Mouse (Mus musculus) limb, embryonic 12.5 days (tissue): Measurements from ENCODE around the gene Pmvk. TPM values are rescaled to one million over a fixed set of nuclear protein-coding genes. Genes with fewer than 3 reads are reported as not detected.

Source experiments
- ATAC-seq: fragments of 200-750 bp; cut with Nextera tagmentation; 2 replicates; pipeline ENCODE4 v1.8.0; 2017; ENCODE audit warnings: low read depth, moderate TSS enrichment; ENCODE audit not compliant: insufficient number of reproducible peaks, insufficient read depth, low FRiP score, low TSS enrichment
- H3K27ac ChIP-seq: fragments of 300-500 bp; sonication (generic); 2 replicates; pipeline ENCODE4 v1.5.1; 2016; ENCODE audit warnings: mild to moderate bottlenecking, moderate library complexity
- H3K27me3 ChIP-seq: fragments of 300-500 bp; sonication (generic); 2 replicates; pipeline ENCODE4 v1.6.1; 2016; ENCODE audit warnings: mild to moderate bottlenecking, moderate library complexity
- H3K36me3 ChIP-seq: fragments of 300-500 bp; sonication (generic); 2 replicates; pipeline ENCODE4 v1.6.1; 2016; ENCODE audit warnings: mild to moderate bottlenecking, moderate library complexity
- H3K4me1 ChIP-seq: fragments of 300-500 bp; sonication (generic); replicated peaks from 2 replicates; pipeline ENCODE4 v1.6.1; 2016
- H3K4me2 ChIP-seq: fragments of 300-500 bp; sonication (generic); 2 replicates; pipeline ENCODE4 v1.6.1; 2016; ENCODE audit warnings: mild to moderate bottlenecking, moderate library complexity
- H3K4me3 ChIP-seq: fragments of 300-500 bp; sonication (generic); replicated peaks from 2 replicates; pipeline ENCODE4 v1.5.1; 2016; ENCODE audit warnings: mild to moderate bottlenecking
- H3K9ac ChIP-seq: fragments of 300-500 bp; sonication (generic); replicated peaks from 2 replicates; pipeline ENCODE4 v1.6.1; 2016; ENCODE audit warnings: mild to moderate bottlenecking, moderate library complexity
- H3K9me3 ChIP-seq: fragments of 300-500 bp; sonication (generic); 2 replicates; pipeline ENCODE4 v1.6.1; 2016; ENCODE audit warnings: mild to moderate bottlenecking, moderate library complexity
- WGBS: fragments of 180-500 bp; shearing (Covaris S2); methylation state at CpG from one replicate; pipeline ENCODE4 v1.1.7; 2016; 5-methylcytosine and 5-hydroxymethylcytosine counted together
- polyA plus RNA-seq: library from polyadenylated mRNA; unstranded; fragments of >200 nt; fragmentation: Nextera tagmentation; extraction: Ambion mirVana; gene quantifications from 2 replicates; pipeline ENCODE4 v1.2.1, GENCODE M21; 2016

Gene Pmvk
- polyA plus RNA-seq, 1 experiment from 2014 or later: 53.4 TPM

DNA sequence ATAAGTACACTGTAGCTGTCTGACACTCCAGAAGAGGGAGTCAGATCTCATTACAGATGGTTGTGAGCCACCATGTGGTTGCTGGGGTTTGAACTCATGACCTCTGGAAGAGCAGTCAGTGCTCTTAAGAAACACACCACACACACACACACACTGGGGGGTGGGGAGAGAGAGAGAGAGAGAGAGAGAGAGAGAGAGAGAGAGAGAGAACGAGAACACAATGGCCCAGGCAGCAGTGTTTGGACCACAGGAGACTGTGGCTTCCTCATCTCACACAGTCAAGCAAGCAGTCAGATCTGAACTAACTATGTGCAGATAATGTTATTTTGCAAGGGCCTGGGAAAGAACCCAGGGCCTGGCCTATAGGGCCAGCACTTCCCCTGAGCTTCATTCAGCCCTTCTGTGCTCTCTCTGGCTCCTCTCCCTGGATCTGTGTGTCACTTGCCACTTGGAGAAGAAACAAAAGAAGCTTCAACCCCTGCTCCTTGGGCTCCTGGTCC is 1.5 kb downstream of the Pmvk start:
- H3K4me3 ChIP-seq: no peak overlapping the region
- no peaks in the 10 kb centered on the region for H3K27me3 ChIP-seq
- H3K36me3 ChIP-seq: no peaks in the 10 kb centered on the region
- H3K9ac ChIP-seq: no peak overlapping the region
- no peak overlapping the region for H3K27ac ChIP-seq
- H3K4me2 ChIP-seq: no peak overlapping the region
- H3K9me3 ChIP-seq: no peaks in the 10 kb centered on the region
- H3K4me1 ChIP-seq: peaks cover 35% of the 10 kb centered on the region
- 67% methylated on average over 1 of the region's 1 CpGs for WGBS
- no peak for ATAC-seq

DNA sequence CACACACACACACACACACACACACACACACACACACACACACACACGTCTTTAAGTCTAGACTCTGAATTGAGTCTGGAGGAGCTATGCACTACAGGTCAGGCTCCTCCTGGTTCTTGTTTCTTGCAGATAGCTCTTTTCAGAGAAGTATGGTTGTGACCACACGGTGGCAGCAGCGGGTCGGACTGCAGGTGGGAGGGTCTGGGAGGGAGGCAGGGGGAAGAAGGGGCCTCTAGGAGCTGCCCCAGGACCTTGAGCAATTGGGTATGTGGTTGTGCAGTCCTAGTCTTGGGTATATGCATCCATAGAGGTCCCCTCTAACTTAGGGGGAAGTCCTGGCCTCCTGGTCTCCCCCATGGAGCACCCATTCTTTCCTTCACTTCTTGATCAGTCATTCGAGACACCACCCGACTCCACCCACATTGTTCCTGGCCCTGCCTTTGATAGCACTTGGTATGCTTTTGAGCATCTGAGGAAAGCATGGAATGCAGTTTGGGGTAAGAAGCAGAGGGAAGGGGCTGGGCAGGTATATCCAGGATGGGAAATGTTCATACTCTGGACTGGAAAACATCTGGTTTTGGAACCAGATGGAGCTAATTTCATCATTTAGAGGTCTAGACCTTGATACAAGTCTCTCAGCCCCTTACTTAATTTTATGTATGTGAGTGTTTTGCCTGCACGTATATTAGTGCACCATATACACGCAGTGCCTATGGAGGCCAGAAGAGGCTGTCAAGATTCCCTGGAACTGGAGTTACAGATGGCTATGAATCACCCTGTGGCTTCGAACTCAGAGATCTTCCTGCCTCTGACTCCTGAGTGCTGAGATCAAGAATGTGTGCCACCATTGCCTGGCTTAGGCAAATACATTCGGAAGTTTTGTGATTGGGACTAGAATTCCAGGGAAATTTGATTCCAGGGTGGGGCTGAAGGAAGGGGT is 2.7 kb downstream of the Pmvk start:
- Histone ChIP-seq H3K4me3 (no peak overlapping the region), H3K9ac (no peak overlapping the region), H3K36me3 (peaks cover 6% of the 10 kb centered on the region), H3K27me3 (no peaks in the 10 kb centered on the region), H3K27ac (0 out of 2 replicates have a peak overlapping the region, but pooled peaks have one; percentile 23), H3K4me1 (peaks cover 24% of the 10 kb centered on the region), H3K4me2 (no peak overlapping the region), H3K9me3 (no peaks in the 10 kb centered on the region)
- 38% methylated on average over 10 of the region's 10 CpGs for WGBS
- peak; percentile 28; the same call in 1 of the 2 replicates for ATAC-seq

DNA sequence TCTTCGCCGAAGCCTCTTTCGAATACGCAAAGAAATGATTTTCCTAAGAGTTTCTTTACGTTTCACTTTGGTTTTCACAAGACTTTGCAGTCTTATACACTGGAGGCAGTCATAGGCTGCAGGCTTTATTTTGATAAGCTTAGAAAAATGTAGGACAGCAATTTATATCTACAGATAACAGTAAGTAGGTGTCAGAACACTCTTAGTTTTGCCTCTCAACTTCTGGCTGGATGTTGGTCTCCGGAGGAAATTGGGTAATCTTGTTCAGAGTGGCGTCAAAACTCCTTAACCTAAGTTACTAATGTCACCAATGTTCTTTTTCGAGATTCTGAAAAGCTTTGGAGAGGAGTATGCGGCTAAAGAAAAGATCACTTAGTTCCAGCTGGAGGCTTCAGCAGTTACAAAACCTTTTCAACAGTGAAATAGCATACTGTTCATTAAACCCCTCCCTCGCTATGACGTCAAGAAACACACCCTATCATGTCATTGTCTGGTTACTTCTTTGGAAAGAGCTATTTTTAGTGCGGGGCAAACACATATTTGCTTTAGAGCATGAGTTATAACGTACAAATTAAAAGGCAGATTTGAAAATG is 4.1 kb downstream of the Pmvk start:
- Histone ChIP-seq H3K9me3 (no peaks in the 10 kb centered on the region), H3K36me3 (peaks cover 8% of the 10 kb centered on the region), H3K4me1 (peaks cover 22% of the 10 kb centered on the region), H3K4me3 (peak overlapping the region; percentile 65), H3K4me2 (peak overlapping the region; percentile 66), H3K9ac (no peak overlapping the region), H3K27me3 (no peaks in the 10 kb centered on the region), H3K27ac (peak overlapping the region; percentile 91)
- WGBS: 52% methylated on average over 13 of the region's 13 CpGs
- no peak for ATAC-seq

DNA sequence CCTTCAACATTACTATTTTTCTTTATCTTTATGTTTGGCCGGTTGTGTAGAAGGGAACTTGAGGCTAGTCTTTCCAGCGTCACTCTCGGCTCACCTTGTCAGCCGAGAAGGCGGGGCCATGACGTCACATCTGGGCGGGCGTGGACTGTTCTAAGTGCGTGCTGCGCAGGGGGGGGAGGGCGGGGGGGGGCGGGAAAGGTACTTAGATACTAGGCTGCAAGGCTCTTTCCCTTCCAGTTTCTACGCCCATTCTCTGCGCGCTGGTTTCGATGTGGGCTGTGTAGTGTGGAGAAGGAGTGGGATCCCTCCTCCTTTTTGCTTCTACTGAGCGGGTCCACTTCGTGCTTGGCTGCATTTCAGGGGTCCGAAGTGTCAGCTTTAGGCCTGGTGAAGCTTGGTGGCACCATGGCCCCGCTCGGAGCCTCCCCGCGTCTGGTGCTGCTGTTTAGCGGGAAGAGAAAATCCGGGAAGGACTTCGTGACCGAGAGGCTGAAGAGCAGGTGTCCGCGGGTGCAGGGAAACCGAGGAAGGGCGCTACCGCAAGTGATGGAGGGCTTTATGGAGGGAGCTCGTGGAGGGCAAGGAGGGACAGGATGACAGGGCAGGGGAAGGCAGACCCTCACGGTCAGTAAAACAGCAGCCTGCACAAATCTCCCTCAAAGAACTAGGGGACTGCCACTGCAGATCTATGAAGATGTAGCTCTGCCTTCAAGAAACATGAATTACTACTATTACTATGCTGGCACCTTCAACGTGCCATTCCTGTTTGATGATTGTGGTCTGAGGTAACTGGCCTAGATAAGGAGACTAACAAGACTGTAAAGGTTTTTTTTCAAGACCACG is 4.8 kb downstream of the Pmvk start:
- Histone ChIP-seq H3K27me3 (no peaks in the 10 kb centered on the region), H3K4me3 (peak overlapping the region; percentile 65), H3K36me3 (peaks cover 11% of the 10 kb centered on the region), H3K4me1 (peaks cover 22% of the 10 kb centered on the region), H3K9me3 (no peaks in the 10 kb centered on the region), H3K9ac (peak overlapping the region; percentile 77), H3K27ac (peak overlapping the region; percentile 91), H3K4me2 (peak overlapping the region; percentile 66)
- under 1% methylated on average over 33 of the region's 36 CpGs for WGBS
- ATAC-seq: peak; percentile 82

DNA sequence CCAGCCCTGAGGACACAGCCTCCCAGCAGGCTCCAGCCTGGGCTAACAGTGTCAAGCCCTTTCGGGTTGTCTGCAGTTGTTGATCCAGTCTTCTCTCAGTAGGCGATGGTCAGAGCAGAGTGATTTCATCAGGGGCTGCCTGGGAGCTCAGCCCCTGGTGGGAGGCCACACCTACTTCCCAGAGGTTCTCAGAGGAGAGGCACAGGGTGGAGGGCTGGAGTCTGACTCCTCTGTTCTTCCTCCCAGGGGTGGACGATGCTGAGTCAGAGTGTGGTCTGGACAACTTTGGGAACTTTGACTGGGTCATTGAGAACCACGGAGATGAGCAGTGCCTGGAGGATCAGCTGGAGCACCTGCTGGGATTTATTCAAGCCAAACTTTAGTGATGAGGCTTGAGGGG is 13.9 kb downstream of the Pmvk start:
- H3K4me2 ChIP-seq: no peak overlapping the region
- H3K36me3 ChIP-seq: peaks cover 38% of the 10 kb centered on the region; the same call in 1 of the 2 replicates
- no peak overlapping the region for H3K4me3 ChIP-seq
- no peak for ATAC-seq
- H3K9me3 ChIP-seq: no peaks in the 10 kb centered on the region
- H3K27ac ChIP-seq: no peak overlapping the region
- no peaks in the 10 kb centered on the region for H3K27me3 ChIP-seq
- no peak overlapping the region for H3K9ac ChIP-seq
- H3K4me1 ChIP-seq: no peaks in the 10 kb centered on the region
- 61% methylated on average over 4 of the region's 4 CpGs for WGBS

DNA sequence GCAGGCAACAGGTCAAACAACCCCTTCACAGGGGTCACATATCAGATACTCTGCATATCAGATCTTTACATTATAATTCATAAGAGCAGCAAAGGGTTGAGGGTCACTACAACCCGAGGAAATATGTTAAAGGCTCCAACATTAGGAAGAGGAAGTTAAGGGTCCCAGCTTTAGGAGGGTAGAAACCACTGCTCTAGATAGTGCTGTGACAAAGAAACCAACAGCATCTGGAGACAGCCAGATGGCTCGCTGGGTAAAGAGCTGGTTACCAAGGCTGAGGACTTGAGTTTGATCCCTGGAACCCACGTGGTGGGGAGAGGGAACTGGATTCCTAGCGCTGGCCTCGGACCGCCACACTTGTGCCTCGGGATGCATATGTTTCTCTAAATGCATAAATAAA is 17.9 kb downstream of the Pmvk start:
- ATAC-seq: no peak
- 84% methylated on average over 7 of the region's 7 CpGs for WGBS
- no peak overlapping the region for H3K27ac ChIP-seq
- H3K36me3 ChIP-seq: peaks cover 28% of the 10 kb centered on the region; the same call in 1 of the 2 replicates
- no peak overlapping the region for H3K4me2 ChIP-seq
- H3K9ac ChIP-seq: no peak overlapping the region
- no peaks in the 10 kb centered on the region for H3K9me3 ChIP-seq
- no peaks in the 10 kb centered on the region for H3K4me1 ChIP-seq
- no peak overlapping the region for H3K4me3 ChIP-seq
- H3K27me3 ChIP-seq: no peaks in the 10 kb centered on the region

DNA sequence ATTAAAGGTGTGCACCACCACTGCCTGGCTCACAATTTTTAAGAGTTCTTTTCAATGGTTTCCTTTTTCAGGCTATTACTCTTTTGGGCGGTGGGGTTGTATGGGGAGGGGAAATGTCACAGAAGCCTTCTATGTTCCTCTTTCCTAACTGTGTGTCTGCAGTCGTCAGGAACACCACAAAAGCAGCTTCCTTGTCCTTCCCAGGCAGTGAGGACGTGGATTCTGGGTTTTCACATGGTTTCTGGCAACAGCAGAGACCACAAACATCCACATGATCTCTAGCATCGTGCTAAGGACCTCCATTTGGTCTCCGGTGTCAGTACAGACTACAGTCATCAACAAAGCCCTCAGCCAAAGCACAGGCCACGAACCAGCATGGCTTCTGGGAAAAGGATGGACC is 19.5 kb downstream of the Pmvk start:
- H3K4me2 ChIP-seq: no peak overlapping the region
- peaks cover 12% of the 10 kb centered on the region; the same call in 1 of the 2 replicates for H3K36me3 ChIP-seq
- H3K27ac ChIP-seq: no peak overlapping the region
- ATAC-seq: no peak
- H3K27me3 ChIP-seq: no peaks in the 10 kb centered on the region
- H3K4me1 ChIP-seq: no peaks in the 10 kb centered on the region
- no peak overlapping the region for H3K4me3 ChIP-seq
- no peaks in the 10 kb centered on the region for H3K9me3 ChIP-seq
- 76% methylated on average over 6 of the region's 6 CpGs for WGBS
- H3K9ac ChIP-seq: no peak overlapping the region

DNA sequence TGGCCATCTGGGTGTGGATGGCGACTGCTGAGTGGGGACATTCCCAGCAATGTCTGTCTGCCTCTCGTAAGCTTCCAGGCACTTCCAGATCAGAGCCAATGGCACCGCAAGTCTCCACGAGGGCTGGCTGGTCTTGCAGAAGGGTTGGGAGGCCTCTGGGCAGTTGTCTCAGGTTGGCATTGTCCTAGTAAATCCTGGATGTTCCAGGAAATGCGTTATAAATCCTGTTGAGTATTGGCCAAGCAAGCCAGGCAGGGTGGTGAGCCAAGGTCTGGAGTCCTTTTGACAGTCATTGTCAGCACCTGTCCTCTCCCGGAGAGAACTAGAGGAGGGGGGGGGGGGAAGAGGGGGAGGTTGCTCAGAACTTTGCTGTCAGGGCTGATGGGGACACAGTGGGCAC is 24.7 kb downstream of the Pmvk start:
- Histone ChIP-seq H3K4me1 (no peaks in the 10 kb centered on the region), H3K4me3 (no peak overlapping the region), H3K27ac (no peak overlapping the region), H3K9me3 (no peaks in the 10 kb centered on the region), H3K4me2 (no peak overlapping the region), H3K27me3 (no peaks in the 10 kb centered on the region), H3K36me3 (no peaks in the 10 kb centered on the region), H3K9ac (no peak overlapping the region)
- 75% methylated on average over 6 of the region's 6 CpGs for WGBS
- no peak for ATAC-seq

DNA sequence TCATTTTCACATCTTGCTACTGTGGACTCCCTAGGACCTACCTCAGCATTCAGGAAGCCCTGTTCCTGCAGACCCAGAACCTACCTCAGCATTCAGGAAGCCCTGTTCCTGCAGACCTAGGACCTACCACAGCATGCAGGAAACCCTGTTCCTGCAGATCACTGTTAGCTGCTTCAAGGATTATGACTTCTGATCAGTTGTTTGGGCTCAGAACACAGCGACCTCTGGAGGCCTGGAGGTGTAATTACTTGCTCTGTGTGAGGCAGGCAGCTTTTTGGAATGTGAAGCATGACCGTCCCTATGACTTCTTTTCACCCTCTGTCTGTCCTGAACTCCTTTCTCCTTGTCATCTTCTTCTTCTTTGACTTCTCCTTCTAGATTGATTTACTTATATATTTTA is 27.1 kb downstream of the Pmvk start:
- no peaks in the 10 kb centered on the region for H3K4me1 ChIP-seq
- WGBS: 40% methylated on average over 2 of the region's 2 CpGs
- 0 out of 2 replicates have a peak, but pooled peaks cover 7% of the 10 kb centered on the region for H3K27me3 ChIP-seq
- no peak overlapping the region for H3K27ac ChIP-seq
- H3K9me3 ChIP-seq: no peaks in the 10 kb centered on the region
- H3K36me3 ChIP-seq: no peaks in the 10 kb centered on the region
- H3K4me3 ChIP-seq: no peak overlapping the region
- H3K4me2 ChIP-seq: no peak overlapping the region
- no peak overlapping the region for H3K9ac ChIP-seq
- ATAC-seq: no peak

DNA sequence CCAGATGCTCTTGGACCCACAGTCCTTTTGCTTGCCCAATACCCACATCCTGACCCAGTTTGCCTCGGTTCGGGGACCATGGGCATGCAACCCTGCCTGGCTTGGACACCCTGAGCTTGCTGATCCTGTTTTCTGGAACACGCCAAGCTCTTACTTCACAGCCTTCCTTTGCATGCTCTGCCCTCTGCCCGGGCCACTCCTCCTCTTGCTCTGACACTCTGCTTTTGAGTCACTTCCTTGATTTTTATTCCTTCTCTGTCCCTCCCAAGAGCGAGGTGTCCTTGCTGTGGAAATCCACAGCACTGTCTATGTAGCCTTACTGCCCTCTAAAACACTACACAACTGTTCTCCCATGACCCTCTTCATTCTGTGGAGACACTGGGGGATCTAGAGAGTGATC is 27.9 kb downstream of the Pmvk start:
- Histone ChIP-seq H3K36me3 (no peaks in the 10 kb centered on the region), H3K4me2 (no peak overlapping the region), H3K9ac (no peak overlapping the region), H3K4me1 (no peaks in the 10 kb centered on the region), H3K27ac (no peak overlapping the region), H3K4me3 (no peak overlapping the region), H3K9me3 (no peaks in the 10 kb centered on the region), H3K27me3 (peaks cover 12% of the 10 kb centered on the region)
- 87% methylated on average over 5 of the region's 5 CpGs for WGBS
- no peak for ATAC-seq
